Comparison of ENCODE assay signal across 8 mouse cellular contexts in the genomic region with DNA sequence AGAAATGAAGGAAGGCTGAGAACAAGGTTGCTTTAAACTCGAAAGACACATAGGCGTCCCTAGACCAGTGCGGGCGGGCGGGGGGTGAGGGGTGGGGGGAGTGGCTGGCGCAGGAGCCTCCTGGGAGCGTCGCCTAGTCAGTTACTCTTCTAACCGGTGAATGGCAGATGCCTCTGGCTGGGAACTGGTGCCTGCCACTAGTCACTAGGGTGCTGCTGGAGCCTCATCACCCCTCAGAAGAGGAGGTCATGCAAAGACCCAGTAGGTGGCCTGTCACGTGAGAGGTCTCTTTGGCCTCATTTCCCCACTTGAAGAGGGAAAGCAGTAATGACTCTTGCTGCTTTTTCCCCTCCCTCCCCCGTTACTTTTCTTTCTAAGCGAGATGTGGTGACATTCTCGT. TPM values are rescaled to one million over a fixed set of nuclear protein-coding genes. Genes with fewer than 3 reads are reported as not detected.
DNase-seq lines count a peak whose midpoint lies in the region; ATAC-seq and TF ChIP-seq lines count a peak whose summit lies in the region.

No protein-coding gene starts in this region.

- under 1% methylated on average over 13 of the region's 13 CpGs for WGBS in lung, embryonic 14.5 days
- 1% methylated on average over 13 of the region's 13 CpGs for WGBS in lung, adult 2 months
- under 1% methylated on average over 13 of the region's 13 CpGs for WGBS in forebrain, embryonic 13.5 days

- 0 out of 2 replicates have a peak, but pooled peaks cover 3% of the 10 kb centered on the region for H3K4me1 ChIP-seq in lung, embryonic 14.5 days (ENCODE audit: insufficient read depth)
- peaks cover 15% of the 10 kb centered on the region for H3K4me1 ChIP-seq in lung, adult 2 months (ENCODE audit: control insufficient read depth, insufficient read depth, low read length)
- H3K4me1 ChIP-seq in forebrain, embryonic 13.5 days, result peaks cover 36% of the 10 kb centered on the region

- no peak for DNase-seq in lung, embryonic 14.5 days
- DNase-seq in lung, adult 2 months, result no peak
- DNase-seq in kidney, postnatal 36 days, result peak; percentile 45 to 55
- peak; percentile 51 for DNase-seq in retina, embryonic 14.5 days (ENCODE audit: low spot score)
- no peak for DNase-seq in cerebellum, adult 18-20 months
- no peak for DNase-seq in cerebellum, adult 9-10 months
- DNase-seq in cerebellum, adult 11-12 months, result no peak

- H3K27me3 ChIP-seq in lung, embryonic 14.5 days (ENCODE audit: insufficient read depth, low read length), result peaks cover 70% of the 10 kb centered on the region
- H3K27me3 ChIP-seq in forebrain, embryonic 13.5 days, result peaks cover 69% of the 10 kb centered on the region

- TF ChIP-seq POLR2A in lung, adult 2 months (IDR thresholded peaks at IDR 0.05; ENCODE audit: borderline replicate concordance, extremely low read depth, low read depth, low read length), result no peak

- H3K4me2 ChIP-seq in lung, embryonic 14.5 days, result peak overlapping the region; percentile 91
- peak overlapping the region; percentile 100 for H3K4me2 ChIP-seq in forebrain, embryonic 13.5 days

- no peak for TF ChIP-seq CTCF in lung, embryonic 14.5 days (IDR thresholded peaks at IDR 0.05; ENCODE audit: low read depth)
- no peak for TF ChIP-seq CTCF in lung, adult 2 months (IDR thresholded peaks at IDR 0.05; ENCODE audit: insufficient read depth, low read length)

- H3K27ac ChIP-seq in lung, embryonic 14.5 days (ENCODE audit: low read depth), result no peak overlapping the region
- no peak overlapping the region for H3K27ac ChIP-seq in forebrain, embryonic 13.5 days

- peak; percentile 32; the same call in 1 of the 2 replicates for ATAC-seq in lung, embryonic 14.5 days (ENCODE audit: insufficient read depth)
- peak; percentile 60; the same call in 1 of the 2 replicates for ATAC-seq in forebrain, embryonic 13.5 days

- H3K9me3 ChIP-seq in lung, embryonic 14.5 days (ENCODE audit: low read depth, low read length), result no peaks in the 10 kb centered on the region
- H3K9me3 ChIP-seq in forebrain, embryonic 13.5 days (replicated peaks), result no peaks in the 10 kb centered on the region

- peak overlapping the region; percentile 48; the same call in 1 of the 2 replicates for H3K4me3 ChIP-seq in lung, embryonic 14.5 days (ENCODE audit: low read depth, low read length)
- no peak overlapping the region for H3K4me3 ChIP-seq in lung, adult 2 months (replicated peaks; ENCODE audit: extremely low read depth, low read depth, low read length)
- H3K4me3 ChIP-seq in forebrain, embryonic 13.5 days, result peak overlapping the region; percentile 56

- H3K36me3 ChIP-seq in lung, embryonic 14.5 days (ENCODE audit: insufficient read depth), result no peaks in the 10 kb centered on the region
- no peaks in the 10 kb centered on the region for H3K36me3 ChIP-seq in forebrain, embryonic 13.5 days (ENCODE audit: poor library complexity, severe bottlenecking)

- no peak overlapping the region for H3K9ac ChIP-seq in lung, embryonic 14.5 days
- no peak overlapping the region for H3K9ac ChIP-seq in forebrain, embryonic 13.5 days

RNA-seq across cellular contexts. Expression of a gene that starts 1.0 kb away (rescaled TPM):
- 0.11 TPM in 1 of 2 replicates, not detected in the other for polyA plus RNA-seq in lung, embryonic 14.5 days (2014; fragmentation: Nextera tagmentation; extraction: Ambion mirVana)
- 1.7 and 3.0 TPM in 2 replicates for polyA plus RNA-seq in lung, adult 2 months (2012; rRNA removed)
- polyA plus RNA-seq in forebrain, embryonic 13.5 days (2015; fragmentation: Nextera tagmentation; extraction: Ambion mirVana), result 1.1 TPM in 2 replicates

RNA-seq across cellular contexts. Expression of a gene that starts 51.5 kb away (rescaled TPM):
- polyA plus RNA-seq in lung, embryonic 14.5 days (2014; fragmentation: Nextera tagmentation; extraction: Ambion mirVana), result 160 and 164 TPM in 2 replicates
- polyA plus RNA-seq in lung, adult 2 months (2012; rRNA removed), result 17.2 and 26.6 TPM in 2 replicates
- polyA plus RNA-seq in forebrain, embryonic 13.5 days (2015; fragmentation: Nextera tagmentation; extraction: Ambion mirVana), result 103 and 108 TPM in 2 replicates

Comparison
In these comparisons a context has a peak if more than half of its experiments do, and no peak if none do; other contexts are left out.
1. DNase-seq: peak in kidney, postnatal 36 days (2 of 2) and retina, embryonic 14.5 days (single experiment); none in lung, embryonic 14.5 days (single experiment), lung, adult 2 months (single experiment), cerebellum, adult 18-20 months (0 of 2), cerebellum, adult 9-10 months (single experiment) and cerebellum, adult 11-12 months (single experiment).